Mouse (Mus musculus): ENCODE results near the gene Tnfrsf18.

DNA sequence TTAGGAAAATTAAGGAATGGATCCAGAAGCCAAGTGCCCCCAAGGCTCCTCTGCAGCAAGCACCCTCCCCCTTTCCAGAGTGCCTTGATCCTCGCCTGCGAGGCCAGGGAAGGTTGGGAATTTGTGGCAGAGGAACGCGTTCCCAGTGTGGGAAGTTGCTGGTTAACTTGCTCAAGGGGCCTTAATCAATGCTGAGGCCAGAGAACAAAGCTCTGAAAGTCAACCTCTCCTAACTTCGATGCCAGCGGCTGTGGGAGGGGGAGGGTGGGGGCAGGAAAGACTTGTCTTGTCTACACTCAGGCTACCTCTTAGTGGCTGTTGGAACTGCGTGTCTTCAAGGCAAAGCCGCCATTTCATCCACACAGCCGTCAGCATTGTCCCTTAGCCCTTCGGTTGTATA, 31.7 kb downstream of the Tnfrsf18 start:
- no peak for TF ChIP-seq CTCF (IDR thresholded peaks at IDR 0.05 in 2 of 3, conservative IDR thresholded peaks at IDR 0.05 in 1 of 3; ENCODE audit: control insufficient read depth in 1 of 3, insufficient read depth in 1 of 3, low read depth in 2 of 3, low read length in 3 of 3, poor library complexity in 1 of 3, severe bottlenecking in 1 of 3)
- TF ChIP-seq GABPA (IDR thresholded peaks at IDR 0.05; ENCODE audit: low read depth, low read length) = no peak
- no peak for TF ChIP-seq EP300 (IDR thresholded peaks at IDR 0.05; ENCODE audit: low read depth in 1 of 2, low read length in 2 of 2)
- no peak for TF ChIP-seq MAFK (IDR thresholded peaks at IDR 0.05; ENCODE audit: borderline replicate concordance, low read depth, low read length)
- no peak for TF ChIP-seq GATA1 (IDR thresholded peaks at IDR 0.05; ENCODE audit: low read depth, low read length)
- no peak for TF ChIP-seq ETS1 (IDR thresholded peaks at IDR 0.05; ENCODE audit: low read depth, low read length)
- TF ChIP-seq MYC (IDR thresholded peaks at IDR 0.05; ENCODE audit: low read depth, low read length) = no peak
- no peak for TF ChIP-seq NRF1 (IDR thresholded peaks at IDR 0.05; ENCODE audit: insufficient read depth, low read depth, low read length, poor library complexity, severe bottlenecking)
